Mouse (Mus musculus) hindbrain, embryonic 10.5 days (tissue): Measurements from ENCODE around the gene Prph. TPM values are rescaled to one million over a fixed set of nuclear protein-coding genes. Genes with fewer than 3 reads are reported as not detected.
"Not testable (repeated sequence)": the region's sequence is repeated elsewhere in the genome, so short reads cannot be mapped to it uniquely, and the experiment has no call there.

Experiments used
- DNase-seq: peaks from one replicate; pipeline ENCODE4 v3.0.0-alpha.2; 2017; ENCODE audit warnings: low spot score
- H3K27ac ChIP-seq: fragments of 300-500 bp; sonication (generic); 2 replicates; pipeline ENCODE4 v1.5.1; 2016; ENCODE audit warnings: mild to moderate bottlenecking, moderate library complexity
- H3K27me3 ChIP-seq: fragments of 300-500 bp; sonication (generic); 2 replicates; pipeline ENCODE4 v1.6.1; 2016; ENCODE audit warnings: mild to moderate bottlenecking; ENCODE audit not compliant: poor library complexity, insufficient read depth, severe bottlenecking
- H3K36me3 ChIP-seq: fragments of 300-500 bp; sonication (generic); 2 replicates; pipeline ENCODE4 v1.6.1; 2016; ENCODE audit warnings: mild to moderate bottlenecking, moderate library complexity
- H3K4me1 ChIP-seq: fragments of 300-500 bp; sonication (generic); replicated peaks from 2 replicates; pipeline ENCODE4 v1.6.1; 2016; ENCODE audit warnings: mild to moderate bottlenecking
- H3K4me3 ChIP-seq: fragments of 300-500 bp; sonication (generic); 2 replicates; pipeline ENCODE4 v1.5.1; 2016; ENCODE audit warnings: mild to moderate bottlenecking, moderate library complexity
- H3K9me3 ChIP-seq: fragments of 300-500 bp; sonication (generic); 2 replicates; pipeline ENCODE4 v1.6.1; 2016; ENCODE audit warnings: mild to moderate bottlenecking, moderate library complexity
- WGBS: fragments of 180-500 bp; shearing (Covaris S2); methylation state at CpG from one replicate; pipeline ENCODE4 v1.1.7; 2016; 5-methylcytosine and 5-hydroxymethylcytosine counted together
- polyA plus RNA-seq: library from polyadenylated mRNA; unstranded; fragments of >200 nt; fragmentation: Nextera tagmentation; extraction: Ambion mirVana; gene quantifications from 2 replicates; pipeline ENCODE4 v1.2.1, GENCODE M21; 2016

Prph gene
- polyA plus RNA-seq, 1 experiment from 2014 or later, result 14.4 TPM

- peaks cover 12% of the 10 kb centered on the region for H3K4me1 ChIP-seq
- DNase-seq, result no peak
- H3K27ac ChIP-seq, result no peak overlapping the region
- peaks cover 45% of the 10 kb centered on the region for H3K36me3 ChIP-seq
- no peak overlapping the region for H3K4me3 ChIP-seq
- no peaks in the 10 kb centered on the region for H3K9me3 ChIP-seq
- H3K27me3 ChIP-seq, result peaks cover 5% of the 10 kb centered on the region
- WGBS, result 94% methylated on average over 1 of the region's 1 CpGs
Measured at GRCm38 (mm10) chr15:99038025-99038424, 16.9 kb upstream of the Prph start.

- Histone ChIP-seq H3K36me3 (peaks cover 39% of the 10 kb centered on the region), H3K4me1 (peaks cover 10% of the 10 kb centered on the region), H3K9me3 (no peaks in the 10 kb centered on the region), H3K4me3 (no peak overlapping the region), H3K27me3 (peaks cover 5% of the 10 kb centered on the region), H3K27ac (no peak overlapping the region)
- DNase-seq, result no peak
- 91% methylated on average over 5 of the region's 5 CpGs for WGBS
Measured at GRCm38 (mm10) chr15:99038797-99039196, 16.2 kb upstream of the Prph start.

DNA sequence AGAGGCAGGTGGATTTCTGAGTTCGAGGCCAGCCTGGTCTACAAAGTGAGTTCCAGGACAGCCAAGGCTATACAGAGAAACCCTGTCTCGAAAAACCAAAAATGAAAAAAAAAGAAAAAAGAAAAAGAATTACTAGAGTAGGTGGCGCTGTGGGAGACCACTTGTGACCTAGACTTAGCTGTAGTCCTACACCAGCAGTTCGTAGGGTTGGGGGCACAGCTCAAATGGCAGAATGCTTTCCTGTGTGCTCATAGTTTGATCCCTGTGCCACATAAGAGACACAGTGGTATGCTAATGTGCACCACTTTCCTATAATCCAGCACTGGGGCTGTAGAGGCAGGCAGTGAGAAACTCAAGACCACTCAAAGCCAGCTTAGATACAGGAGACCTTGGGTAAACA is 15.7 kb upstream of the Prph start:
- H3K27ac ChIP-seq, result no peak overlapping the region
- peaks cover 38% of the 10 kb centered on the region for H3K36me3 ChIP-seq
- DNase-seq, result no peak
- no peak overlapping the region for H3K4me3 ChIP-seq
- peaks cover 10% of the 10 kb centered on the region for H3K4me1 ChIP-seq
- WGBS, result 91% methylated on average over 4 of the region's 4 CpGs
- no peaks in the 10 kb centered on the region for H3K9me3 ChIP-seq
- peaks cover 5% of the 10 kb centered on the region for H3K27me3 ChIP-seq

GRCm38 (mm10) chr15:99039996-99040919 is 14.7 kb upstream of the Prph start:
- peaks cover 29% of the 10 kb centered on the region for H3K36me3 ChIP-seq
- DNase-seq, result no peak
- peaks cover 10% of the 10 kb centered on the region for H3K4me1 ChIP-seq
- 70% methylated on average over 26 of the region's 26 CpGs for WGBS
- H3K27me3 ChIP-seq, result peaks cover 5% of the 10 kb centered on the region
- no peaks in the 10 kb centered on the region for H3K9me3 ChIP-seq
- H3K4me3 ChIP-seq, result no peak overlapping the region
- no peak overlapping the region for H3K27ac ChIP-seq

- Histone ChIP-seq H3K4me1 (peaks cover 10% of the 10 kb centered on the region), H3K4me3 (no peak overlapping the region), H3K36me3 (peaks cover 20% of the 10 kb centered on the region), H3K27me3 (peaks cover 5% of the 10 kb centered on the region), H3K27ac (0 out of 2 replicates have a peak overlapping the region, but pooled peaks have one; percentile 24), H3K9me3 (no peaks in the 10 kb centered on the region)
- WGBS, result 55% methylated on average over 21 of the region's 21 CpGs
- DNase-seq, result no peak
Measured at GRCm38 (mm10) chr15:99040920-99041856, 13.8 kb upstream of the Prph start.

GRCm38 (mm10) chr15:99042334-99042733 is 12.6 kb upstream of the Prph start:
- 85% methylated on average over 5 of the region's 5 CpGs for WGBS
- Histone ChIP-seq H3K9me3 (no peaks in the 10 kb centered on the region), H3K27ac (no peak overlapping the region), H3K36me3 (peaks cover 12% of the 10 kb centered on the region), H3K4me1 (peaks cover 10% of the 10 kb centered on the region), H3K27me3 (peaks cover 10% of the 10 kb centered on the region), H3K4me3 (no peak overlapping the region)
- DNase-seq, result no peak

GRCm38 (mm10) chr15:99044854-99045253 is 10.1 kb upstream of the Prph start:
- peaks cover 10% of the 10 kb centered on the region for H3K27me3 ChIP-seq
- WGBS, result 72% methylated on average over 3 of the region's 3 CpGs
- H3K4me1 ChIP-seq, result peaks cover 10% of the 10 kb centered on the region
- H3K4me3 ChIP-seq, result no peak overlapping the region
- H3K9me3 ChIP-seq, result no peaks in the 10 kb centered on the region
- no peaks in the 10 kb centered on the region for H3K36me3 ChIP-seq
- H3K27ac ChIP-seq, result no peak overlapping the region
- DNase-seq, result no peak

- not testable (repeated sequence) for DNase-seq, H3K27ac ChIP-seq, H3K36me3 ChIP-seq, H3K4me3 ChIP-seq, H3K9me3 ChIP-seq
- WGBS, result 84% methylated on average over 6 of the region's 6 CpGs
- Histone ChIP-seq H3K4me1 (peaks cover 10% of the 10 kb centered on the region), H3K27me3 (peaks cover 17% of the 10 kb centered on the region)
Measured at GRCm38 (mm10) chr15:99045734-99046133, 9.2 kb upstream of the Prph start.

DNA sequence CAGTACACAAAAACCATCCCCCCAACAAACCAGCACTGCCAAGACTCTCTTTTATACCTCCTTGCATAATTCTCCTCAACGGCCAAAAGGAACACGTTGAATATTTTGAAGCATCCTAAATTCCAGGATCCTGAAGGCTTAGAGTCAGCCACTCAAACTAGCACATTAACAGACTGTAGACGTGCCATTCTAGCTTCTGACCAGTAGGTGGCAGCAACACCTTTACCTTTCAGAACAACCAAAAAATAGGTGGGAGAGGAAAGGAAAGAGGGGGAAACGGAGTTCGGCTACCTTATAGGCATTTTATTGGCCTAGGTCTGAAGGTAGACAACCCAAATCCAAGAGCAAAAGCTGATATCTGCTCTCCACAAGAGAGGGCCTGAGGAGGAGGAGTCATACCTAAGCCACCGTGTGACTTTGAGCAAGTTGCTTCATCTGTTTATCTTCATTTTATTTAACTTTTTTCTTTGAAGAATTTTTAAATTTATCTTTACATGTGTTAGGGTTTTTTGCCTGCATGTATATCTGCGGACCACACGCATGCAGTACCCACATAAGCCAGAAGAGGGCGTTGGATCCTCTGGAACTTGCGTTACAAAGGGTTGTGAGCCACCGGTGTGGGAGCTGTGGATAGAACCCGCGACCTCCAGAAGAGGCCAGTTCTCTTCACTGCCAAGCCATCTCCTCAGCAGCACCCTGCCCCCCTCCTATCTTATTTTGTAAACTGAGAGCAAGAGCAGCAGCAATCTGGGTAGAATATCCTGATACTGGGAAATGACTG is 5.3 kb upstream of the Prph start:
- H3K27me3 ChIP-seq, result peaks cover 51% of the 10 kb centered on the region
- peaks cover 17% of the 10 kb centered on the region for H3K4me1 ChIP-seq
- 34% methylated on average over 13 of the region's 13 CpGs for WGBS
- DNase-seq, result peak; percentile 56
- H3K4me3 ChIP-seq, result no peak overlapping the region
- no peaks in the 10 kb centered on the region for H3K9me3 ChIP-seq
- H3K27ac ChIP-seq, result no peak overlapping the region
- no peaks in the 10 kb centered on the region for H3K36me3 ChIP-seq

GRCm38 (mm10) chr15:99053373-99053772 is 1.6 kb upstream of the Prph start:
- H3K27me3 ChIP-seq, result peaks cover 83% of the 10 kb centered on the region
- no peak for DNase-seq

DNA sequence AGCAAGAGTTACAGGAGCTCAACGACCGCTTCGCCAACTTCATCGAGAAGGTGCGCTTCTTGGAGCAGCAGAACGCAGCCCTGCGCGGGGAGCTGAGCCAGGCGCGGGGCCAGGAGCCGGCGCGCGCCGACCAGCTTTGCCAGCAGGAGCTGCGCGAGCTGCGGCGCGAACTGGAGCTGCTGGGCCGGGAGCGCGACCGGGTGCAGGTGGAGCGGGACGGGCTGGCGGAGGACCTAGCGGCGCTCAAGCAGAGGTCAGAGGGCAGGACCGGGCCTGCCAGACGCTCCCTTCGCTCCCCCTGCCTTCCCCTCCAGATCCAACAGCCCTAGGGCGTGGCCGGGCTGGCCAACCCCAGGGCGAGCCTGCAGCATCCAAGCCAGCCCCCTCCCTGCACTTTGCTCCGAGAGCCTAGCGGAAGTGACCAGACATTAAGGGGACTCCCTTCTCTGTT is 562 bp downstream of the Prph start:
- H3K4me3 ChIP-seq, result peak overlapping the region; percentile 53

More at GRCm38 (mm10) chr15:99053373-99053772, 1.6 kb upstream of the Prph start:
- Histone ChIP-seq H3K4me1 (peaks cover 43% of the 10 kb centered on the region), H3K27ac (peak overlapping the region; percentile 35; the same call in 1 of the 2 replicates), H3K4me3 (peak overlapping the region; percentile 20; the same call in 1 of the 2 replicates), H3K9me3 (no peaks in the 10 kb centered on the region), H3K36me3 (no peaks in the 10 kb centered on the region)
- WGBS, result 11% methylated on average over 9 of the region's 9 CpGs

DNA sequence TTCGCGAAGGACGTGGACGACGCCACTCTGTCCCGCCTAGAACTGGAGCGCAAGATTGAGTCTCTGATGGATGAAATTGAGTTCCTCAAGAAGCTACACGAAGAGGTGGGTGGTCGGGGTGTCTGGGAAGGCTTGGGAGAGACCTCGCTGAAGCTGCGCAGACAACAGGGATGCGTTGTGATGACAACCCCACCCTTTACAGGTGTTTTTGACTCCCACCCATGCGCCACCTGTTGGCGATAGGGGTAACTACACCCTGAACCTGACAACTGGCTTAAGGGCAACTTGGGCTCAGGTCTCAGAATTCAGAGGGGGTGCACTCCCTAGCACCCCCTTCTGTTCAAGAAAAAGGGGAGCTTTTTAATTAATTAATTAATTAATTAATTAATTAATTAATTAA is 1.4 kb downstream of the Prph start:
- no peaks in the 10 kb centered on the region for H3K9me3 ChIP-seq
- no peak overlapping the region for H3K27ac ChIP-seq
- H3K4me3 ChIP-seq, result peak overlapping the region; percentile 53
- H3K36me3 ChIP-seq, result no peaks in the 10 kb centered on the region
- H3K27me3 ChIP-seq, result peaks cover 96% of the 10 kb centered on the region
- peak; percentile 57 for DNase-seq
- WGBS, result 8% methylated on average over 14 of the region's 14 CpGs
- H3K4me1 ChIP-seq, result peaks cover 43% of the 10 kb centered on the region

More for the DNA sequence above, 562 bp downstream of the Prph start:
- WGBS, result under 1% methylated on average over 37 of the region's 37 CpGs
- Histone ChIP-seq H3K4me1 (peaks cover 43% of the 10 kb centered on the region), H3K27me3 (peaks cover 99% of the 10 kb centered on the region), H3K27ac (peak overlapping the region; percentile 35; the same call in 1 of the 2 replicates), H3K9me3 (no peaks in the 10 kb centered on the region), H3K36me3 (no peaks in the 10 kb centered on the region)
- peak; percentile 58 for DNase-seq
